Mouse (Mus musculus) E14TG2a.4 (cell line): ENCODE measurements around the gene Iqsec3.
A peak's percentile ranks its signal among the peaks of the same experiment; 100 is the strongest.

Source experiments
- H3K27me3 ChIP-seq: 2 replicates; pipeline ENCODE4 v1.6.1; 2014; ENCODE audit warnings: low read length, control low read depth; ENCODE audit not compliant: insufficient read depth
- H3K36me3 ChIP-seq: 2 replicates; pipeline ENCODE4 v1.6.1; 2014; ENCODE audit warnings: low read length, control low read depth; ENCODE audit not compliant: insufficient read depth
- H3K4me1 ChIP-seq: replicated peaks from 2 replicates; pipeline ENCODE4 v1.6.1; 2014; ENCODE audit warnings: low read depth, low read length, control low read depth
- H3K4me3 ChIP-seq: replicated peaks from 2 replicates; pipeline ENCODE4 v1.5.1; 2014; ENCODE audit warnings: mild to moderate bottlenecking, low read length
- H3K9me3 ChIP-seq: 2 replicates; pipeline ENCODE4 v1.6.1; 2014; ENCODE audit warnings: low read length, control low read depth
- CTCF ChIP-seq: conservative IDR thresholded peaks from 2 replicates; pipeline ENCODE4 v1.5.1; 2014; ENCODE audit warnings: low read length
- NANOG ChIP-seq: IDR thresholded peaks from 2 replicates; pipeline ENCODE4 v1.6.1; 2014; ENCODE audit warnings: borderline replicate concordance, low read length, mixed read lengths
- POU5F1 ChIP-seq: IDR thresholded peaks from 2 replicates; pipeline ENCODE4 v1.6.1; 2014; ENCODE audit warnings: low read length, borderline replicate concordance

The Iqsec3 gene

DNA sequence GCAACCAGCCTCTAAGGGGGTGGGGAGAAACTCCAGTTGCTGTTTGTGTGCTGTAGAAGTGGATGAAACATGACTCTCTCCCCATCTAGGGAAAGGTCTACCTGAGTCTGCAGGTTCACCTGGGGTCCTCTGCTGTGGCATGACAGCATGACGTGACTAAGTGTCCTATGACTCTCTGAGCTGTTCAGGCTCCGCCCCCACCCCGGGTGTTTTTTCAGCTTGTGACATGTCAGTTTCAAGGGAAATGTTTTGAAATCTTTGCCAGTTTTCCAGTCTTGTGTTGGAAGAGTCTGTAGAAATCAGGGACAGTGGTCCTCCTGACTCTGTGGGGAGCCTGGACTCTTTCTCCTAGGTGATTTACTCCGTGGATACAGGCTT is 135.0 kb downstream of the Iqsec3 start:
- TF ChIP-seq POU5F1 (no peak), NANOG (no peak)
- Histone ChIP-seq H3K4me1 (peaks cover 14% of the 10 kb centered on the region), H3K4me3 (no peak overlapping the region), H3K9me3 (no peaks in the 10 kb centered on the region), H3K36me3 (no peaks in the 10 kb centered on the region), H3K27me3 (peaks cover 28% of the 10 kb centered on the region)

DNA sequence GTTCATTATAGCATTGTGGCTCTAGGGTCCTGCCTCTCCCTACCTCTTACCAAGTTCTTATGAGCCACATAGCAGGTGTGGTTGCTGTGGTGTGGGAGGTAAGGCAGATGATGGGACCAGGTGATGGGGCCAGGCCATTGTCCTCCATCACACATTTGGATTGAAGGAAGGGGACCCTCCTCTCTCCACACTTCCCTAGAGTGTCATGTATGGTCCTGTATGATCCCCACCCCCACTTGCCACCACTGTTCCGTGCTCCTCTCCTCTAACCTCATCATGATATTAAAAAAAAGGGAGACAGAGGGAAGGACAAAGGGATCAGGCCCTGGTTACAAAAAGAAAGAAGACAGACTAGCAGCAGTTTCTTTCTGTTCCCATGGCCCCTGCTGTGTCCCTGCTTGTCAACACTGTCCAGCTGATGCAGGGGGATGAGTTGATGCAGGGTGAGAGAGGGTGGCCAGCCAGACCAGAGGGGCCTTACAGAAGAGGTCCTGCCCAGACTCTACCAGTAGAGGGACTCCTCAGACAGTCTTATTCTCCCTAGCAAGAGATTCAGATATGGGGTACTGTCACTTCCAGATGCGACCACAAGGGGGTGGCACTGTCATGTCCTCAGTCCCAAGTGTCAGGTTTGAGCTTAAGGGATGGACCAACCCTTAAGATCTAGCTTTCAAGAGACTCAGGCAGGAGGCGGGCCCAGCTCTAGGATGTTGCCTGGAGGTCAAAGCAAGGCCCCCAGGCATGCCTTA is 135.5 kb downstream of the Iqsec3 start:
- Histone ChIP-seq H3K4me3 (no peak overlapping the region), H3K27me3 (peaks cover 26% of the 10 kb centered on the region), H3K9me3 (no peaks in the 10 kb centered on the region), H3K4me1 (peaks cover 8% of the 10 kb centered on the region), H3K36me3 (no peaks in the 10 kb centered on the region)
- TF ChIP-seq CTCF (peak; percentile 90), NANOG (no peak)

DNA sequence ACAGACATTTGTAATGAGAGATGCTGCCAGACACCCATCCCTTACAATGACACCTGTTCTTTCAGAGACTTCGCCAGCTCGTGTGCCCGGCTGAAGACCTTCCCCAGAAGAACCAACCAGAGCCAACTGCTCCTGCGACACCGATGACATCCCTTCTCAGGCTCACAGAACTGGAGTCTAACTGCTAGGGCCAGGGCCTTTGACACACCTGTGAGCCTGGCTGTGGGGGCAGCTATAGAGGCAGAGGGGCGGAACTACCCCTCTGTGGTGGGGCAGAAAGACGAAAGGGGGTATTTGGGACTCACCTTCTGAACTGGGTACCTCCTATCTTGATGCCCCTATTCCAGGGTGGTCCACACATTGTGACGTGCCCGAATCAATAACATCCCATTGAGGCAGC is 136.2 kb downstream of the Iqsec3 start:
- Histone ChIP-seq H3K9me3 (no peaks in the 10 kb centered on the region), H3K36me3 (no peaks in the 10 kb centered on the region)

DNA sequence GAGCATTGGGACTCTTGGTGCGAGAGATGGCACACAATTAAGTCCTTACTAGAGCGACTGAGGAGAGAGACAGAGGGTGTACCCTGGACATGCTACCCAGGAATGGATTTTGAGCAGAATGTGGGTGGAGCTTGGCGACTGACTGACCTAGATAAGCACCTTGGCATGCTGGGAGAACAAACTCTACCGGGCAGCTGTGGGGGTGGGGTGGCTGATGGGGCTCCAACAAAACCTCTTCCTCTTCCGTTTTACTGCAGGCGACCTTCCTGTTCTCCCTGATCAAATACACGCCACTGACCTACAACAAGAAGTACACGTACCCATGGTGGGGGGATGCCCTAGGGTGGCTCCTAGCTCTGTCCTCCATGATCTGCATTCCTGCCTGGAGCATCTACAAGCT is 136.9 kb downstream of the Iqsec3 start:
- H3K4me3 ChIP-seq, result no peak overlapping the region
- peaks cover 8% of the 10 kb centered on the region for H3K4me1 ChIP-seq
- no peaks in the 10 kb centered on the region for H3K36me3 ChIP-seq
- no peaks in the 10 kb centered on the region for H3K9me3 ChIP-seq
- peaks cover 20% of the 10 kb centered on the region for H3K27me3 ChIP-seq
- TF ChIP-seq POU5F1 (no peak), NANOG (no peak), CTCF (no peak)

More for the DNA sequence above, 136.2 kb downstream of the Iqsec3 start:
- peaks cover 21% of the 10 kb centered on the region for H3K27me3 ChIP-seq
- H3K4me1 ChIP-seq, result peaks cover 8% of the 10 kb centered on the region
- H3K4me3 ChIP-seq, result no peak overlapping the region
- TF ChIP-seq NANOG, result no peak
- no peak for TF ChIP-seq CTCF
- no peak for TF ChIP-seq POU5F1

DNA sequence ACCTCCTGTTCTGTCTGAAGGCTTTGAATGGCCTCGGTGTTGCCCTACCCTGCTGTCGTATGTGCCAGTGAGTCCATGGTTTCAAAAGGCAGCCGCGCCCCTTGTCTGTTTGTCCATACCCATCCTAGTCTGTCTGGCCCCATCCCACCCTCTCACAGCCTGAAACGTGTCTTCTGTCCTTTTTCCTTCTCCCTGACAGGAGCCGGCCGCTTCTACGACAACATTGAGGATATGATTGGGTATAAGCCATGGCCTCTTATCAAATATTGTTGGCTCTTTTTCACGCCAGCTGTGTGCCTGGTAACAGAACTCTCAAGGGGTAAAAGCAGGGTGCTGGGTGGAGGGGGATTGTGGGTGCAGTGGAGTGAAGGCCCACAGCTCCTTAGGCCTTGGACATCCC is 137.6 kb downstream of the Iqsec3 start:
- Histone ChIP-seq H3K9me3 (no peaks in the 10 kb centered on the region), H3K4me3 (no peak overlapping the region), H3K27me3 (peaks cover 22% of the 10 kb centered on the region), H3K4me1 (peaks cover 8% of the 10 kb centered on the region), H3K36me3 (no peaks in the 10 kb centered on the region)
- TF ChIP-seq POU5F1, result no peak
- no peak for TF ChIP-seq NANOG
- no peak for TF ChIP-seq CTCF

DNA sequence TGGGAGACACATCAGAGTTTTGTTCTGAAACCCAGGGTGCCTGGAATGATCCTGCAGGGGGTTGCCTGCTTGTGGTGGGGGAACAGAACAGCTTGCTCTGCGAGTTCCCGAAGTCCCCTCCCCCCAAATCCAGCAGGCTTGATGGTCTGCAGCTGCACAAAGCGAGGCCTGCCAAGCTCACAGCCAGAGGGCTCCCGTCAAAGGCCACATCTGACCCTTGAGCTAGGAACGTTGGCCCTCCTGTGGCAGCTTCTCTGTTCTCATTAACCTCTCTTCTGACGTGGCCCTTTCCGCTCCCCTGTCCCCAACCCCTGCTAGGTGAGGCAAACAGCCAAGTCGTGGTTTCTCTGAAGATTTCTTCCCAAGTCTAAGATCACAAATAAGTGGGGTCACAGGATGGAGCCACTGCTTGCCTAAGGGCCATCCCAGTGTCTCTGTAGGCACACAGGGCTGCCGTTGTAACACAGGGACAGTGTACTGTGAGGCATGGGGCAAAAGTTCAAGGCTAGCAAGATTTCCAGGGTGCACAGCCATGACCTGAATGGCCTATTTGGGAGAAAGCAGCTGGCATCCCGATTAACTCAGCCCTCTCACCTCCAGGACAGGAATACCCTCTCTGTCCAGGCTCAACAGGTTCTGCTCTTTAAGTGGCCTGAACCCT is 143.5 kb downstream of the Iqsec3 start:
- Histone ChIP-seq H3K9me3 (peaks cover 17% of the 10 kb centered on the region), H3K27me3 (peaks cover 29% of the 10 kb centered on the region), H3K4me3 (no peak overlapping the region), H3K4me1 (peaks cover 6% of the 10 kb centered on the region; the same call in 1 of the 2 replicates), H3K36me3 (no peaks in the 10 kb centered on the region)
- TF ChIP-seq POU5F1 (no peak), CTCF (no peak), NANOG (no peak)

DNA sequence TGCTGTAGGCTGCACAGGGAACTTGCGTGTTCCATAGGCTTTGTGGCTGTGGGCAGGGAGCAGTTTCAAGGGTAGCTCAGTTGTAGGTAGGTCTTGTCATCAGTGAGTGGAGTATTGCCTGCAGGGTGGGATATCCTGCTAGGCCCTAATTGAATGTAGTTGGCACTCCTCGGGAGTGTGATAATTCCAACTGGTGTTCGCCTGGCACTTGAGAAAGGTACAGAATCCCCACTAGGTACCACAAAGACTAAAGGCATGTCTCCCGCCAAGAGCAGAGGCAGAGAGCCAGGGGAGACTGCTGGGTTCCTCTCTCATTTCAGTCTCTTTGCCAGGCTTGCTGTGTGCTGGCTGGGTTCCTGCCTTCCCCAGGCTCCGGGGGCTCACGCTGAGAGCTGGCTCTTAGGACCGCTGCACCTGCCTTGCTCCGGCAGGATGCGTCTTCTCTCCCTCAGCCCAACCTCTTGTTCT is 145.0 kb downstream of the Iqsec3 start:
- TF ChIP-seq POU5F1, result no peak
- TF ChIP-seq CTCF, result no peak
- no peak for TF ChIP-seq NANOG
- Histone ChIP-seq H3K27me3 (peaks cover 32% of the 10 kb centered on the region), H3K9me3 (peaks cover 17% of the 10 kb centered on the region), H3K4me3 (no peak overlapping the region), H3K4me1 (peaks cover 6% of the 10 kb centered on the region; the same call in 1 of the 2 replicates), H3K36me3 (no peaks in the 10 kb centered on the region)

DNA sequence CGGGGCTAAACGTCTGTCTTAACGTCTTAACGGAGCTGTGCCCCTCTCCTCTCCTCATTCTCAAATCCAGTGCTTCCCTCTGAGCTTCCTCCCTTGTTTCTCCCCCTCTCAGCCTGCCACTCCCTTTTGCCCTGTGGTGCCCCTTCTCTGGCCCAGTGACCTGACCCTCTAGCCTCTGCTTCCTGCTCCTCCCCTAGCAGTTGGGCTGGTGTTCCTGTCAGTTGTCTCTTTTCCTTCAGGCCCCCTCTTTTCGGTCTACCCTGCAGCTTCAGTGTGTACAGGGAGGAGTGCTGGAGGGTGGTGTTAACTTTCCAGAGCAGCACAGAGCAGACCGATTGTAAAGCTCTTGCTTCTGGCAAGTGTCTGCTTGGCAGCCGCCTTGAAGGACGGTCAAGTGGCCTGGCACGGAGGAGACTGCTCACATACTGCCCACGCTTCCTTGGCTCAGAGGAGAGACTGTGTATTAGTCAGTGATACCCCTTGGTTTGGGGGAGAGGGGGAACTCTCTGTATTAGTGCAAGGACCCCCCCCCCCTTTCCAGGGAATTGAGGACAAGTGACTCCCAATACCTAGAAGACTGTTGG is 146.9 kb downstream of the Iqsec3 start:
- peaks cover 25% of the 10 kb centered on the region for H3K27me3 ChIP-seq
- TF ChIP-seq NANOG, result no peak
- peaks cover 6% of the 10 kb centered on the region; the same call in 1 of the 2 replicates for H3K4me1 ChIP-seq
- no peak overlapping the region for H3K4me3 ChIP-seq
- H3K9me3 ChIP-seq, result peaks cover 17% of the 10 kb centered on the region
- H3K36me3 ChIP-seq, result no peaks in the 10 kb centered on the region

DNA sequence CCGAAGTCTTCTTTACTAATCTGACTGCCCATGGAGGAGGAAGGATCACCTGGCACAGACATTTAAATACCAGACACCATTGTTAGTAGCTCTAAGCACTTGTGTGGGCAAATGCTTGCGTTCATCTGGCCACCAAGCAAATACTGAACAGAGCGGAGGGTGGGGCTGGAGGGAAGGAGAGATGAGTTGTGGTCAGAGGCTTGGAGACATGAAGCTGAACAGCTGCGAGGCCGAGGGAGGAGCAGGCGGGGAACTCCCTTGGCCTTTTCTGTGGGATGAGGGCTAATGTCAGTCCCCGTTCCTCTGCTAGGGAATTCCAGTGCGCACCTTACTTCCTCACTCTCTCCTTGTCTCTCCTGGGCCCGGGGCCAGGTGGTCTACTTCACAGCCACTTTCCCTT is 147.7 kb downstream of the Iqsec3 start:
- H3K4me3 ChIP-seq, result no peak overlapping the region
- no peaks in the 10 kb centered on the region for H3K36me3 ChIP-seq
- H3K27me3 ChIP-seq, result peaks cover 19% of the 10 kb centered on the region
- H3K9me3 ChIP-seq, result peaks cover 17% of the 10 kb centered on the region
- TF ChIP-seq POU5F1 (no peak), CTCF (no peak), NANOG (no peak)
- peaks cover 6% of the 10 kb centered on the region; the same call in 1 of the 2 replicates for H3K4me1 ChIP-seq
